Mouse (Mus musculus) T-helper 1 cell (primary cell): ENCODE results near the gene Kcnq2.

Source experiments
- in situ Hi-C: fragments of 300-600 bp; cut with MboI, MseI; formaldehyde crosslinking; loops from one replicate; pipeline ENCODE4 v1.15.1; 2025; ENCODE audit warnings: high pct_unique_total_duplicates

Gene Kcnq2

DNA sequence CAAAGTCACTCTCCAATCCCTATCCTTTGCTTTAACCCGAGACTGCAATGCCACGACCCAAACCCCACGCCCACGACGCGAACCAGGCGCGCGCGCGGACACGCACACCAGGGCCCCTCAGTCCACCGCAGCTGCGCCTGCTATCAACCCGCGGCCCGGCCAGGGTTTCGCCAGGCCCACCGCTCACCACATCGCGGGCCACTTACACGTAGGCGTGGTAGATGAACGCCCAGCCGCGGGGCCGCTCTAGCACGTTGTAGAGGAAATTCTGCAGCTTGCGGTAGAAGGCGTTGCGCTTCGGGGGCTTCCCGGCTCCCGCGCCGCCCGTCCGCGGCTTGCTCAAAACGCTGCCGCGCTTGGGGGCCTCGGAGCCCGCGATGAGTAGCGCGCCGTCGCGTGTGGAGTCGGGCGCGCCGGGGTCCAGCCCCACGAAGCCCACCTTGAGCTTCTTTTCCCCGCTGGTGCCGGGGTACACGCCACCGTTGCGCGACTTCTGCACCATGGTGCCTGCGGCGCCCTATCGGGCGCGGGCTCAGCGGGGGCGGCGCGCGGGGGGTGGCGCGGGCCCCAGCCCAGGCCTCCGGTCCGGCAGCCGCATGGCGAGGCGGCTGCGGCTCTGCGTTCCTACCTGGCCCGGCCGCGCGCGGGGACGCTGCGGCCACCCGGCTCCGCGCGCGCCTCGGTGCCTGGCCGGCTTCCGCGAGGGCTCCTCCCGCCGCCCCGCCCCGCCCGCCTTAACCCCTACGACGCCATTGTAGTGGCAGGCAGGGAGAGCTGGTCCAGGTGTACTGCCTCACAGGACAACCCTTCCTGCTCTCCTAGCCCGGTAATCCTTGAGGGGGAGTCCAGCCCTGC, at the start of gene Kcnq2:
Kcnq2 (minus strand) TSS at position 710 of the 855 bp plus-strand sequence.
- in situ Hi-C loops: no loop called here

DNA sequence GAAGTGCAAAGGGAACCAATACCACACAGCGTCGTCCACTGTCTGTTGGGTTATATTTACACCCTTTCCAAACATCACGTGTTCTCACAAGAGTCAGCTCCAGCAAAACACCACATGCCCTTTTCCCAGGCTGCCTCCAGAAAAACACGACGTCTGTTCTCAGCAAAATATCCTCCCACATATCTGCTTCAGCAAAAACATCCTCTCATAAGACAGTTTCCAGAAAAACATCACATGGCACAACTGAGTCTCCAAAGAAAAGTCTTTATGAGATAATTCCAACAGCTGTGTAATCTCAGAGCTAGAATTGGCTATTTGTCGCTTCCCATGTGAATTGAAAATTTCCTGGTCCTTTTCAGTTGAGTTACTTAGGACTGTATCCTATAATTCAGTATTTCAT, 45.8 kb upstream of the Kcnq2 start:
- in situ Hi-C loops: no loop called here

DNA sequence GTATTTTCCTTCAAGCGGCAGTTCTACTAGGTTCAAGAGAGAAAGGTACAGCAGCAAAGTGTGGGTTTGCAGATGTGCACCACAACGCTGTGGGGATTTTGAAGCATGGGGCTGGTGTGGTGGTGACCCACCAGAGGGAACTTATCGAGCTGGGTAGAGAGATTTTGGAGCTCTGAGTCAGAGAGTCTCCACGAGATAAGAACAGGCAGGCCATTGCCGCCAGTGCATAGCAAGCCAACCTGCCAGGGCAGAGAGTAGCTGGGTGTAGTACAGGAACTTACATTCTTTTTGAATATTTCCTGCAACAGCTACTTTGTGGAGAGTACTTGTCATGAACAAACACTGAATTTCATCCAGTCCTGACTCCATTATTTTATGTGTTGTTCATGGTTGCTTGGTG, 43.4 kb upstream of the Kcnq2 start:
- in situ Hi-C loops: no loop called here

DNA sequence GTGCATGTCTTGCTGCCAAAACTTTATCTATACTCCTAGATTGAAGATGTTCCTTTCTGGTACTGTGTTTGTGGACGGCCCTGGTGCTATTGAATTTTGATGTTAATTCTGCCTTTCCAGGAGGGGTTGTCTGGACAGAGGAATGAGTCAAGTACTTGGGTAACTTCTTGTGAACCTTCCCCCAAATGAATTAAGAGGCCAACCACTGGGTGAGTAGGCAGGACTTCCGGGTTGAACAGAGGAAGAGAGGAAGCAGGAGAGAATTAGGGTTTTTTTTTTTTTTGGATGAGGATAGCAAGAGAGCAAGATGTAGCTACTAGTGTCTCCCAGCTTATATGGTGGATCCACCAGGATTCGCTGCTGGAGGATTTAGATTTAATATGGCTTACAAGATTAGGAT, 42.9 kb upstream of the Kcnq2 start:
- in situ Hi-C loops: no loop called here

DNA sequence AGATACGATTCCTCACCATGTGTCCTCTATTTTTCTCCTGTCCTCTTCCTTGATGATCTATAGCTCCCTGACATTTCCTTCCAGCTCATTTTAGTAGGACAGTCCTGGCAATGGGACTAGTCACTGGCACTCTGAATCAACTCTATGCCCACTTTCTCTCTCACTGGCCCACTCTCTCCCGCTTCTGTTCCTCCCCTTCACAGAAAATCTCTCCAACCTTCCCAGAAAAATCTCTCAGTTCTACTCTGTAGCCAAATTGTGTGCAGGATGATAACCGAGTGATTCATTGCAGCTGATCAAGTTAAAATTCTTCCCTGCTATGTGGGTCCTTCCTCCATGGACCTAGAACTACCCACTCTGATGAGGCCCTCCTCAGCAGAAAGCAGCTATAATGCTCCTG, 39.5 kb upstream of the Kcnq2 start:
- in situ Hi-C loops: no loop called here

DNA sequence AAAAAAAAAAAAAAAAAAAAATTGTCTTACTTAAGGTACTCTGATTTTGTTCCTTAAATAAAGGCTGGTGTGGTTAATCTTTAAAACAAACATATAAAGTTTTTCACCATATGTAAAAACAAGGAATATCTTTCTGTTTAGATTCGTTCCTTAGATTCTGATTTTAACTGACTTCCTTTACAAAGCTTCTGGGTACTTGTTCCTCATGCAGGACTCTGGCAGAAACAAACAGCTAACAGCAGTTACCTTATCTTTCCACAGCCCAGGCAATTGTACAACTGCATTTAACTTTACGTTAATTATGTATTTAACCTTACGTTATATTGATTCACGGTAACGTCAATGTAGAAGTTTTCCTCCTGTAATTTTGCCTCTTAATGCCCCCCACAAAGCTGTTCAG, 31.4 kb upstream of the Kcnq2 start:
- in situ Hi-C loops: no loop called here

DNA sequence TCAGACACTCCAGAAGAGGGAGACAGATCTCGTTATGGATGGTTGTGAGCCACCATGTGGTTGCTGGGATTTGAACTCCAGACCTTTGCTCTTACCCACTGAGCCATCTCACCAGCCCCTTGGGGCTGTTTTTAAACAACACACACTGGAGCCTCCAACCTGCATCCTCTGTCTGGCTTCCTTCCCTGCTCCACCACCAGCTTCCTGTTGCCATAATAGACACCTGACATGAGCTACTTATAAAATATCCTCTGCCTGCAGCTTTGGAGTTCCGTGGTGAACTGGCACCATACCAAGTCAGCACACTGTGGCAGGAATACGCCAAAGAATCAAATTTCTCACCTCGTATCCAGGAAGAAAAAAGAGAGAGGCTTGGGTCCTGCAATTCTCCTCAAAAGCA, 25.7 kb upstream of the Kcnq2 start:
- in situ Hi-C loops: no loop called here

DNA sequence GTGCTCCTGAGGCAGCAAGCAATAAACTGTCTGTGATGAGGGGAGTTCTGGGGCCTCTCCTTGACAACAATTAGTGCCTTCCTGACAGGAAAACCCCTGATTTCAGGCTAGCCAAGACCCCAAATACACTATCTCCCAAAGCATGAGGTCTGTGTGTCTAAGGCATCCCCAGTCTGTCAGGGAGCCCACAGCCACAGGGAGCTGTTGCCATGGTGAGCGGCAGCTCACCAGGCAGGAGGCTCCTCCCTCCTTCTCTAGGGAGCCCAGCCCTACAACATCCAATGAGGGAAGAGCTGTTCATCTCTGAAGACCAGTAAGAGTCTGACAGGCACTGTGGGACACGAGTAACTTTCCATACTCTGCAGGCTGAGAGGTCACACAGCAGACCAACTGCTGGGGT, 24.7 kb upstream of the Kcnq2 start:
- in situ Hi-C loops: no loop called here

DNA sequence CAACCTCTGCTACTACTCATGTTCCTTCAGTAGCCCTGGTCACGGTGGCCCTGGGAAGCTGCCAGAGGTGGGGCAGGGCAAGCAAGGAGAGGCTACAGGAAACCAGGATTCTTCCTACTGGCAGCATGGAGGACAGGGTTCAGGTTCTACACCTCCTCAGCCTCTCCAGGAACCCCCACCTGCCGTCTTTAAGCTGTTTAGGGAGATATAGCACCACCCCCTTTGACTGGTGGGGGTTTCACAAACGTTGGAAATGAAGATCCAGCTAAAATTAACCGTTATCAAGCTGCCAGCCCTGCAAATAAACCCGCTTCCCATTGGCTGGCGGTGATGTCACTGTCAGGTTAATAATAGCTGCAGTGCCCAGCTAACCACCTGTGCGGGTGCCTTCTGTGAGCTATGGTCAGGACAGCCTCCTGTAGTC, 24.0 kb upstream of the Kcnq2 start:
- in situ Hi-C loops: no loop called here

DNA sequence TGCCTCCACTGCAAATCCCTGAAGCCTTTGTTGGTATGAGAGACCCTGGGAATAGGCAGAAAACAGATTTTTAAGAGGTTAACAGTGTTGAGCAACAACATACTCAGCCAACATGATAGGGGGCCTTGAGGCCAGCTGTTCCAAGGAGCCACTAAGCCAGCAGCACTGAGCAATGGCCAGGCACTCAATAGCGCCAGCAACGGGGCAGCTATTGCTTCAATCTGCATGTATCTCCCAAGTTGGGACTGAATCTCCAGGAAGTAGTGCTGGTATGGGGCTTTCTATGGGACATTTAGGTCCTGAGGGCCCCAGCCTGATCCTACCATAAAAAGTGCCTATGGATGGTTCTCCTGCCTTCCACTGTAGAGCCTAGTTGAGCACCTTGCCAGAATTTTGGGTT, 23.4 kb upstream of the Kcnq2 start:
- in situ Hi-C loops: no loop called here

DNA sequence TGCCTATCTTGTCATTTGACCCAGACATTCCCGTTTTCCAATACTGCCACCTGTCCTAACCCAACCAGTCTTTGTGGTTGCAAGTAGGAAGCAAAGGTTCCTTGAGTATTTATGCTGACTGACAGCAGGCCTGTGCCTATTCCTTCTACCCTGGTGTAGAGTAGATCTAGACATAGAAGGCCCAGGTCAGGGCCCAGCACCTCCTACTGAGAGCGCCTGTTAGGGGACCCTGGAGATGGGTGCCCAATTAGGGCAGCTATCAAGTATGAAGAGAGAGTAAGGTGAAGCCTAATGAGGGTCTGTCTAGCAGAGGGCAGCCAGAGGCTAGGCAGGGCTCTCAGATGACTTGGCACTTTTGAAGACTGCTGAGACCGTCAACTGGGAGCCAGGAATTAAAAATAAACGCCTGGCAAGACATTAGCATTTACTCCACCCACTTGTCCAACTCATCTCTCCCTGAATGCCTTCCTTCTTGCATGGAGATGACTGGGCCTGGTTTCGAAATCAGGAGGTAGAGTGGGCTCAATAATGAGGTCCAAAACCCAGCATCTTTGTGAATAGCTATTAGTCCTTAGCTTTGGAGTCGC, 22.7 kb upstream of the Kcnq2 start:
- in situ Hi-C loops: no loop called here

DNA sequence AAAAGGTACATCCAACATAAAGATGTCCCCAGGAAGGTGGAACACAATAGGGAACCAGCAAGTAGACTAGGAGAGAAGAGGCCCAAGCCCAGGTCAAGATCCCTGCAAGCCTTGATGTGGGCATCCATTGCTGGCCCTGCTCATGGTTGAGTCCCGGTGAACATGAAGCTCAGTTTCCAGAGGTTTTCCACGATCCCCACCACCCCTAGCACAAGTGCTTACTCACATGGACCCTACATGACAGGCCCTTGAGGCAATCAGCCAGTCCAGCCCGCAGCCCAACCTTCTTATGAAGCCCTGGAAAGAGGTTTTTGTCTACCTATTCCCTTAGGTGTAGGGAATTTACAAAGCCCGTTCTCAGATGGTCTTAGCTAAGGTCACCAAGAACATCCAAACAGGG, 22.1 kb upstream of the Kcnq2 start:
- in situ Hi-C loops: no loop called here

DNA sequence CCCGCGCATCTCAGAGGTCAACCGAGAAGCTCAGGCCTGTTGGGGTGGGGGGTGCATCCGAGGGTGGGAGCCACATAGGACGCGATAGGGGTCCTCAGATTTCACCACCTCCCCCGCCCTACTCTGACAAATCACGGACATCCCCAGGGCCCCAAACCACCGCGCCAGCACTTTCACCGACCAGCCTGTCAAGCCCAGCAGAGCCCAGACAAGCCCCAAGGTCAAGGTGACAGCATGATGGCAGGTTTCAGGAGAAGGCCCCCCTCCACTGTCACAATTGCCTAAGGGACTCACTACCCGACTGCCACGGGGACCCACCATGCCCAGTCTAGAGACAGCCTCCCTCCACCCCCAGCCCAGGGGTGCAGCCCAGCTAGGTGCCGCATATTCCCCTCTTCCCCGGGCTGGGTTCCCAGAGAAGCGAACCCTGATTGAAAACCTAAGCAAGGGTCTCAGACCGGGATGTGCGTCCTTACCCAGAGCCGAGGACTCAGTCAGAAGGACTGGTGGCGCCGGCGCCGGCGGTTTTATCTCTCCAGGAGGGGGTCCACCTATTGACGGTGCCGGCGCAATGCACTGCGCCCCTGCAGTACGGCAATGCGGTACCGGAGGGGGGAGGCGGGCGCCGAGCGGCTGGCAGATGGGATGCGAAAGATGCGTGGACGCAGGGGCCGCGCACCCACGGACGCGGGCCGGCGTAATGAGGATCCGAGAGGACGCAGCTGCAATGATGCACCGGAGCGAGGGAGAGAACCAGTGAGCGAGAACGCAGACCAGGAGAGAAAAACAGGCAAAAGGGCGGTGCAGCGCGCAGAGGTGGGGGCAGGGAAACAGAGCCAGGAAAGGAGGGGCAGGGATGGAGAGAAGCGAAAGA, 21.4 kb upstream of the Kcnq2 start, which contains the start of gene Eef1a2:
Eef1a2 (minus strand) TSS at position 767 of the 874 bp plus-strand sequence.
- in situ Hi-C loops: no loop called here

DNA sequence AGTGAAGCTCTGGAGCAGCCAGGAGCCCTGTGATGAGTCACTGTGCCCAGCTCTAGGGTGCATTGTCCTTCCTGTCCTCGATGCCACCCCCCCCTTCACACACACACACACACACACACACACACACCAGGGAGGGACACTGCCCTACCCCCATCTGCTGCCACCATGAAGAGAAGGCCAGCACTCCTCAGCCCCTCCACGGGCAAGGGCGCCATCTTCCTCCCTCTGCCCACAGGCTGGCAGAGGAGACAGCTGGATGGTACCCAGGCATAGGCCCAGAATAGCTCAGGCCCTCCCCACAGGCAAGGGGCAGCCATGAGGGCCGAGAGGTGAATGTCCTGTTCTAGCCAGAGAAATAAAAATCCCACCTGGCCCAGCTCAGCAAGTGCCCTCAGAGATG, 20.7 kb upstream of the Kcnq2 start:
- in situ Hi-C loops: no loop called here

DNA sequence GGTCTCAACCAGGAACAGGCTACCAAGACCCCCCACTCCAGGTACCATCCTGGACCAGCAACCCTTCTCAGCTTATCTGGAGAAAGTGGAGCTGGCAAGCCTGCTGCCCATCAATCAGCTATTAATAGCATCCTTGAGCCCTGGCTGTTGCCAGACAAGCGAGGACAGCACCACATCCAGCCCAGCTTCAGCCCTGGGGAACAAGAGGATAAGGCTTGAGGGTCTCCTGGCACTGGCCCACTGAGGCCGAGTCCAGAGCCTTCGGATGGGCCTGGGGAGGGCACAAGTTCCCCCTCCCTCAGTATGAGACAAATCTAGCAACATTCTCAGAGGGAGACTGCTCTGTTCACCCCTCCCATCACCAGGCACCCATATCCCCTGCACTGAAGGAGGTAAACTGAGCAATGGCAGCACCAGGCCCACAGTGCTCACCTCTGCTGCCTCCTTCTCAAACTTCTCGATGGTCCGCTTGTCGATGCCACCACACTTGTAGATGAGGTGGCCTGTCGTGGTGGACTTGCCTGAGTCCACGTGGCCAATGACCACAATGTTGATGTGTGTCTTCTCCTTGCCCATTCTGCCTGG, 19.8 kb upstream of the Kcnq2 start:
- in situ Hi-C loops: no loop called here

DNA sequence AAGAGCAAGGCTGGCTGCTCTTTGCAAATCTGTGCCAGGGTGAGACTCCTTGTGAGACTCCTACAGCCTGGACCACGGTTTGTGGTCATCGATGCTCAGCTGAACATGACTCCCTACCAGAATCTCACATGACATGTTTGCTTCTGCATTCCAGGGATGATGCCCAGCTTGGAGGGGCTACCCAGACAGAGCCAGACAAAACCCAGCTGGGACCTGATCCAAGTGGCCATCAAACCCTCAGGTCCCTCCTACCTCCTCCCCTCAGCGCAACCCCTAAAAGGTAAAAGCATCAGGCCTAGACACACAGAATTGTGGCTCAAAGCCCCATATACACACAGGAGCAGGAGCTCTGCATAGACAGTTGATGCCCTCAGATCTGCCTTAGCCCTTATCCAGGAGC, 19.3 kb upstream of the Kcnq2 start:
- in situ Hi-C loops: no loop called here

DNA sequence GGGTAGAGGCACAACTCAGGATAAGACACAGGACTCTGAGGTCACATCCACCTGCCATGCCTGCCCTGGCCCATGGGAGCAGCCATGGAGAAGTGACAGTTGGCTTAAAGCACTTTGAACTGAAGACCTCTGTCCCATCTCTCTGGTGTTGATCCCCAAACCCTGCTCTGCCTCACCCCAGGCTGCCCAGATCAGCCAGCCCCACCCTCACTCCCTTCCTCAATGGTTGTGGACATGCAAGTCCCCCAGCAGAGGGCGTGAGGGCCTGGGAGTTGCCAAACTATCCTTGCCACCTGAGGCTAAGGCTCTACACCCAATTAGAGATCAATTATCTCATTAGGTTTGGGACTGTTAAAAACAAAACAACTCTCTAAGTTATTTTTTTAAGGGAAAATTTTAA, 18.7 kb upstream of the Kcnq2 start:
- in situ Hi-C loops: no loop called here

DNA sequence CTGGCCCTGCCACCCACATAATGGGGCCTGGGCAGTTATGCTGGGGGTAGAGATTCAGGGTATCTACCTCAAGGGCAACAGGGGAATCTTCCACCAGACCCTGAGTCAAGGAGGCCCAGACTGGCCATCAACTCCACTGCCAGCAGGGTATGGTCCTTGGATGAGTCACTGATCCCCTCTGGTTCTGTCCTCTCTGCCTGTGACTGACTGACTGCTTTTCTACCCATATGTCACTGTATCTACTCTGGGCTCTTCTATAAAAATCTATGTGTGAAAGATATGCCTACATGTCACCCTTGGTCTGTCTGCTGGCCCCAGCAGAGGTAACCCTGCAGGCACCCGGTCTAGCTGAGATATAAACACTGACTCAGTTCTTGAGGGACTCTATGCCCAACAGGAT, 18.0 kb upstream of the Kcnq2 start:
- in situ Hi-C loops: no loop called here

DNA sequence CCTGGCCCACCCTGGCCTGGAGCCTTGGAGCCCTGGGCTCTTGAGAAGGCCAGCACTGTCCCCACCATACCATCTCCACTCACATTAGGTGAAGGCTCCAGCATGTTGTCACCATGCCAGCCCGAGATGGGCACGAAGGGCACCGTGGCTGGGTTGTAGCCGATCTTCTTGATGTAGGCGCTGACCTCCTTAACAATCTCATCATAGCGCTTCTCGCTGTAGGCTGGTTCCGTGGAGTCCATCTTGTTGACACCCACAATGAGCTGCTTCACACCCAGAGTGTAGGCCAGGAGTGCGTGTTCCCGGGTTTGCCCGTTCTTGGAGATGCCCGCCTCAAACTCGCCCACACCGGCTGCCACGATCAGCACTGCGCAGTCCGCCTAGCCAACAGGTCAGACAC, 17.6 kb upstream of the Kcnq2 start:
- in situ Hi-C loops: no loop called here

DNA sequence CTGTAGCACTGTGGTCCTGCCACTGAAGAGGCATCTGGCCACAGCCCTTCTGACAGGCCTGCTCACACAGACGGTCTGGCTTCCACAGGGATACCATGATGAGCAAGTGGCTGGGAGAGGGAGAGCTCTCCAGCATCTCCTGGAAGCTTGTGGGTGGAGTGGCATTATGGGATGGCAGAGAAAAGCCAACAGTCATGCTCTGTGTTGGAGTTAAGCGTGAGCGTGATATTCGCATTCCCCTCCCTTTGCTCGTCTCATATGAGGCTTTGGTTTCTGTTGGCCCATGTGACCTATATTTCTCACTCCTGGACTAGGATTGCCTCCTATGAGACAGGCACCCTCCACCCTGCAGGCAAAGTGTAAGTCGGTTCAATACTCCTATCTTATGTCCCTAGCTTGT, 15.2 kb upstream of the Kcnq2 start:
- in situ Hi-C loops: no loop called here

DNA sequence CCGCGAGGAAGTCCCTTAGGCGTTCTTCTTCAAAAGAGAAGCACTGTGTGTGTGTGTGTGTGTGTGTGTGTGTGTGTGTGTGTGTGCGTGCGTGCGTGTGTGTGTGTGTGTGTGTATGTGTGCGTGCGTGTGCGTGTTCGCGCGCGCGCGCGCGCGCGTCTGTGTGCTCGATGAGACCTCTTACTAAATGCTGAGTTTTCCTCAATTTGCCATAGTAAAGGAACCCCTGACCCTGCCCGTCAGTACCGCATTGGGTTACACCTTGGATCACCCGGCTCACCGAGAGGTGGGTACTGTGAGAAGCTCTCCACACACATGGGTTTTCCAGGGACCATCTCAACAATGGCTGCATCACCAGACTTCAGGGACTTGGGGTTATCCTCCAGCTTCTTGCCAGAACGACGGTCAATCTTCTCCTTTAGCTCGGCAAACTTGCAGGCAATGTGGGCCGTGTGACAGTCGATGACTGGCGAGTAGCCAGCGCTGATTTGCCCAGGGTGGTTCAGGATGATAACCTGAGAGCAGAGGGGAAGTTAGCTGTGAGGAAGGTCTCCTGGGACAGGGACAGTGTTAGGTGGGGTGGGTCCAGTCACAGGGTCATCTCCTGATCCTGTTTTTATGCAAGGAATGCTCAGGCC, 13.3 kb upstream of the Kcnq2 start:
- in situ Hi-C loops: no loop called here
